Mouse (Mus musculus) retina, adult 2 months (tissue): ENCODE results near the gene Ifrd2.
A peak's percentile ranks its signal among the peaks of the same experiment; 100 is the strongest.
"Not testable (repeated sequence)": the region's sequence is repeated elsewhere in the genome, so short reads cannot be mapped to it uniquely, and the experiment has no call there.

ENCODE experiments used
- DNase-seq: peaks from one replicate; pipeline ENCODE4 v3.0.0-alpha.2; 2012; ENCODE audit warnings: low read depth, low spot score

The Ifrd2 gene

GRCm38 (mm10) chr9:107551890-107552355 is 35.5 kb upstream of the Ifrd2 start:
- no peak for DNase-seq

- DNase-seq, result no peak
These were observed 34.6 kb upstream of the Ifrd2 start for GRCm38 (mm10) chr9:107552690-107553393.

- no peak for DNase-seq
These were observed 33.7 kb upstream of the Ifrd2 start for GRCm38 (mm10) chr9:107553541-107554318.

- DNase-seq, result peak; percentile 96
These were observed 33.1 kb upstream of the Ifrd2 start for GRCm38 (mm10) chr9:107554319-107554825.

GRCm38 (mm10) chr9:107555031-107555457 is 32.4 kb upstream of the Ifrd2 start:
- DNase-seq, result no peak

- DNase-seq, result no peak
These were observed 31.7 kb upstream of the Ifrd2 start for GRCm38 (mm10) chr9:107555701-107556100.

- no peak for DNase-seq
These were observed 31.1 kb upstream of the Ifrd2 start for GRCm38 (mm10) chr9:107556346-107556745.

- peak; percentile 89 for DNase-seq
These were observed 24.3 kb upstream of the Ifrd2 start, which contains the start of gene Tusc2 for GRCm38 (mm10) chr9:107563029-107563581. Tusc2 (plus strand) TSS chr9:107563255.

- not testable (repeated sequence) for DNase-seq
These were observed 21.9 kb upstream of the Ifrd2 start for GRCm38 (mm10) chr9:107565556-107565955.

- DNase-seq, result no peak
These were observed 21.3 kb upstream of the Ifrd2 start for GRCm38 (mm10) chr9:107566041-107566709.

- DNase-seq, result no peak
These were observed 20.6 kb upstream of the Ifrd2 start for GRCm38 (mm10) chr9:107566855-107567254.

- no peak for DNase-seq
These were observed 19.6 kb upstream of the Ifrd2 start, which contains the start of gene Hyal2 for GRCm38 (mm10) chr9:107567702-107568319. Hyal2 (plus strand) TSS chr9:107567945.

GRCm38 (mm10) chr9:107568331-107569261 is 18.8 kb upstream of the Ifrd2 start:
- peak; percentile 63 for DNase-seq

GRCm38 (mm10) chr9:107569270-107569669 is 18.2 kb upstream of the Ifrd2 start:
- no peak for DNase-seq

- DNase-seq, result no peak
These were observed 17.4 kb upstream of the Ifrd2 start for GRCm38 (mm10) chr9:107570016-107570415.

- DNase-seq, result no peak
These were observed 16.6 kb upstream of the Ifrd2 start for GRCm38 (mm10) chr9:107570845-107571244.

GRCm38 (mm10) chr9:107571534-107572326 is 15.7 kb upstream of the Ifrd2 start:
- no peak for DNase-seq

- DNase-seq, result no peak
These were observed 15.1 kb upstream of the Ifrd2 start for GRCm38 (mm10) chr9:107572327-107572662.

- not testable (repeated sequence) for DNase-seq
These were observed 13.7 kb upstream of the Ifrd2 start for GRCm38 (mm10) chr9:107573774-107574173.
